Mouse (Mus musculus): ENCODE data around the gene Sfxn4.

DNA sequence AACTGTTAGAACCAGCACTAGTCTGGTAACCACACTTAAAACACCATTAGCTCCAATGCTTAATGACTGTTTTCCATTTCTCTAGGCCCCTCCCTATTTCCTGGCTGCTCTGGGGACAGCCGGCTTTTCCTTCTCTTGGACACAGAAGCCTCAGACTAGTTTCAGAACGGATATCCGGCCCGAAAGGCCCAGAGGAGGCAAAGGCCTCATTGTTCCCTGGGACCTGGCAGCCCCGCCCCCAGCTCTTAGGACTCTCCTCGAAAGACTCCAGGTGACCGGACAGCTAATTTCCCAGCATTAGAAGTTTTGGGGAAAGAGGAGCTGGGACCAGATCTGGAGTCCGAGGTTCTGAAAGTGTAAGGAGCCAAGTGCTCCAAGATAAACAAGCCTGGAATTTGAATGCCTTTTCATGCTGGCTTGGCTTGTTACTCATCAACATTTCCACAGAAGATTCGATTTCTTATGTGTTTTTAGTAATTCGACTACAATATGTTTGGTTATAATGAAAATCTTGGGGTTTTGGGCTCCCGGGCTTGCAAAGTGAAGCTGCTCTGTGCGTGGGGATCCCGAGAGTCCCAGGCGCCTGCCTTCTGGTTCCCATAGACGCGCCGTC, 27.9 kb upstream of the Sfxn4 start:
- TF ChIP-seq MAFK (IDR thresholded peaks at IDR 0.05; ENCODE audit: insufficient read depth, low read depth, low read length) (no peak), HCFC1 (IDR thresholded peaks at IDR 0.05; ENCODE audit: borderline replicate concordance, insufficient read depth, low read length) (no peak), CHD2 (IDR thresholded peaks at IDR 0.05; ENCODE audit: low read depth, low read length) (no peak), ZC3H11A (IDR thresholded peaks at IDR 0.05; ENCODE audit: borderline replicate concordance, low read depth, low read length) (0 out of 2 replicates have a peak, but pooled peaks have one; percentile 3), ZNF384 (IDR thresholded peaks at IDR 0.05; ENCODE audit: low read depth, low read length) (no peak)

Data from ES-E14 (cell line).